Mouse (Mus musculus): ENCODE results near the gene Tas2r125. TPM values are rescaled to one million over a fixed set of nuclear protein-coding genes. Genes with fewer than 3 reads are reported as not detected.
"Not testable (repeated sequence)": the region's sequence is repeated elsewhere in the genome, so short reads cannot be mapped to it uniquely, and the experiment has no call there.

Tas2r125 gene
- total RNA-seq (2017), result not detected in 2 replicates

DNA sequence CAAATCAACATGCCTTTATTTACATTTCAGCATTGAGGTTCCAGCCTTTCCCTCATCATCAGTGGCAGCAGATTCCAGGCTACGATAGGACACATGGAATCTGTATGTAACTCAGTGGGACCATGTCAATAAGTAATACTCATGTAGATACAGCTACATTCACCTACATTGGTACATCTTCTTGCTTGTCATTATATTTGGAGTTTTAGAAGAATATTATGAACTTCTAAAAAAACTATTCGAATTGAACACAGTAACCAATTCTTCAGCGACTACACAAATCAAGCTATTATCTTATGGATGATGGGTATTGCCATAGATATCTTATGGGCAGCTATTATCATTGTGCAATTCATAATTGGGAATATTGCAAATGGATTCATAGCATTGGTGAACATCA lies at the start of gene Tas2r125:
Gene Tas2r125, plus strand, starts transcription at position 301 of the 400 bp plus-strand sequence.
- no peak for ATAC-seq (replicated peaks; ENCODE audit: low read depth, poor library complexity, severe bottlenecking)

DNA sequence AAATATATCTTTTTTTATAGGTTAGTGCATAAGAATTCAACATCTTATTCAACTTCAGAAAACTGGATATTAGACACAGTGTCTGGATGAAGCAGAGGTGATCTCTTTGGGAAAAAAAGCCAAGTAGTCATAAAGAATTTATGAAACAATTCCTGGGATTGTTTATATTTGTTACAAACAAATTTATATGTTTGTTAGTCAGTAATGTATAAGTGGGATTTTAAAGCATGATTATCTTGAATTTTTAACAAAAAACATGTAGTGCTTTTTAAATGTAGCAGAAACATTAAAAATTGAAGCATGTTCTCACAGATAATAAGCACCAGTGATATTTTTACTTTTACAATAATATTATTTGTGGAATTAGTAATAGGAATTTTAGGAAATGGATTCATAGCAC lies 41.7 kb upstream of the Tas2r125 start, which contains the start of gene Tas2r110:
Gene Tas2r110, plus strand, starts transcription at position 301 of the 400 bp plus-strand sequence.
- ATAC-seq (replicated peaks; ENCODE audit: low read depth, poor library complexity, severe bottlenecking), result no peak

DNA sequence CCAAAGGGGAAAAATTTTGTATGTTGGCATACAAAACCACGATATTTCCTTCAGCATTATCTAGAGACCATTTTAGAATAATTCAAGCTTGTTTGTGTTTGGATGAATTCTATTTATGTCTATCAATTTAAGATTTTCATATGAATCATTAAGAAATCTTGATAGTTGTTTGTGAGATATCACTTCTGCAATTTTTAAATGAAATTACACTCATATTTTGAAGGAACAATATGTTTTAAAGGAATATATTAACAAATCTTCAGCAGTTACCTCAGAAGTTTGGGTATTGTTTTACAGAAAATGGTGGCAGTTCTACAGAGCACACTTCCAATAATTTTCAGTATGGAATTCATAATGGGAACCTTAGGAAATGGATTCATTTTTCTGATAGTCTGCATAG lies 16.7 kb upstream of the Tas2r125 start, which contains the start of gene Tas2r113:
Gene Tas2r113, plus strand, starts transcription at position 301 of the 400 bp plus-strand sequence.
- no peak for ATAC-seq (replicated peaks; ENCODE audit: low read depth, poor library complexity, severe bottlenecking)

DNA sequence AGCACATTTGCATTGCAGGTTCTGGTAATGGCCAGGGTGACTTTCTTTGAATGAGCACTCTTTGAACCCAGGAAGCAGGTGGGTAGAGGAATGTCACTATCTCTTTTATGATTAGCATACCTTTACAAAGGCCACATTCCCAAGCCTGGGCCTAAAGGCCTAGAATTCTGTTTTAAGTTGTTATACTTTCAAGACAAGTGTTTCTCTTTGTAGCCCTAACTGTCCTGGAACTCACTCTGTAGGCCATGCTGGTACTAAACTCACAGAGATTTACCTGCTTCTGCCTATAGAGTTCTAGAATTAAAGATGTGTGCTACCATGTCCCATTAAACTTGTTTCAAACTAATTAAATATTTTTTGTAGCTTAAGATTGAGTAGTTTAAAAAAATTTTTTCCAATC lies 31.9 kb downstream of the Tas2r125 start:
- not testable (repeated sequence) for ATAC-seq (replicated peaks; ENCODE audit: low read depth, poor library complexity, severe bottlenecking)

DNA sequence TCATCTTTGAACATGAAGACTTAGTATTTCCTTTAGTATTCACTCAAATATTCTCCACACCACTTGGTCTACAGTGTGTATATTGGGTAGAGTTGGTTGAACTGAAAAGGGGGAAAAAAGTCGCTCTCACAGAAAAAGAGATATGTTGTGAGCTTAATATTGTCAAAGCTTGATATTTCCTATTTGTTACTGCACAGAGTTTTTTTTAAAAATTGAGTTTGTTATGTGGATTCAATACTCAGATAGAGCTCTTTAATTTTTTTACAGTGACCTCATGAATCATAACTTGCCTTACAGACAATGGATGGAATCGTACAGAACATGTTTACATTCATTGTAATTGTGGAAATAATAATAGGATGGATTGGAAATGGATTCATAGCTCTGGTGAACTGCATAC lies 41.4 kb downstream of the Tas2r125 start, which contains the start of gene Tas2r129:
Gene Tas2r129, plus strand, starts transcription at position 301 of the 400 bp plus-strand sequence.
- ATAC-seq (replicated peaks; ENCODE audit: low read depth, poor library complexity, severe bottlenecking), result no peak

DNA sequence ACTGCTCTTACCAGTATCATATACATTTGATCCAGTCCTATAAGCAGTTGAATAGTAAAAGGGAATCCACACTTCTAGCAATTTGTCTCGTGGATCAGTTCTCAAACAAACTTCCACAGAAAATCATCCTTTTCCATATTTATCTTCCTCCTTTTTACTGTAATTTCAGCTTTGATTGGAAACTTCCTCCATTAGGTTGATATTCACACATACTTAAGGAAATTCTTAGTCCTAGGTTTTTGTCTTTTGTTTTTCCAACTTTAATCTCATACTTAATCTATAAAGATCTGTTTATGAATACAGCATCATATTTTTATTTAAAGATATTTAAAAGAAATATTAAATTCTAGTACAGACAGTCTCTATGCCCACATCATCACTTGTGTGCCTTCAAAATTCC lies 48.4 kb downstream of the Tas2r125 start, which contains the start of gene Tas2r131:
Gene Tas2r131, minus strand, starts transcription at position 101 of the 400 bp plus-strand sequence.
- no peak for ATAC-seq (replicated peaks; ENCODE audit: low read depth, poor library complexity, severe bottlenecking)

Other genes starting within 250 kb of the Tas2r125 start
- gene Tas2r121, start 208.6 kb upstream of the Tas2r125 start, total RNA-seq (2017), result not detected in 2 replicates
- gene Tas2r122, start 197.7 kb upstream of the Tas2r125 start, total RNA-seq (2017), result not detected in 2 replicates
- not detected in 2 replicates for gene Tas2r115, start 171.6 kb upstream of the Tas2r125 start, total RNA-seq (2017)
- gene Tas2r124, start 154.9 kb upstream of the Tas2r125 start, total RNA-seq (2017), result not detected in 2 replicates
- not detected in 2 replicates for gene Tas2r102, start 147.5 kb upstream of the Tas2r125 start, total RNA-seq (2017)
- gene Tas2r136, start 131.5 kb upstream of the Tas2r125 start, total RNA-seq (2017), result not detected in 2 replicates
- gene Tas2r117, start 106.8 kb upstream of the Tas2r125 start, total RNA-seq (2017), result not detected in 2 replicates
- not detected in 2 replicates for gene Tas2r123, start 62.5 kb upstream of the Tas2r125 start, total RNA-seq (2017)
- gene Tas2r116, start 54.2 kb upstream of the Tas2r125 start, total RNA-seq (2017), result not detected in 2 replicates
- not detected in 2 replicates for gene Tas2r110, start 41.6 kb upstream of the Tas2r125 start, total RNA-seq (2017)
- not detected in 2 replicates for gene Tas2r113, start 16.6 kb upstream of the Tas2r125 start, total RNA-seq (2017)
- not detected in 2 replicates for gene Tas2r129, start 41.5 kb downstream of the Tas2r125 start, total RNA-seq (2017)
- gene Tas2r131, start 48.3 kb downstream of the Tas2r125 start, total RNA-seq (2017), result not detected in 2 replicates
- not detected in 2 replicates for gene Tas2r109, start 71.3 kb downstream of the Tas2r125 start, total RNA-seq (2017)
- gene Tas2r103, start 127.5 kb downstream of the Tas2r125 start, total RNA-seq (2017), result not detected in 2 replicates
- not detected in 2 replicates for gene Tas2r140, start 146.2 kb downstream of the Tas2r125 start, total RNA-seq (2017)
- 122 and 141 TPM in 2 replicates for gene Smim10l1, start 195.3 kb downstream of the Tas2r125 start, total RNA-seq (2017)

Measured in common myeloid progenitor, adult 5-6 weeks (primary cell).